Mouse (Mus musculus): ENCODE data around the gene Adk.
"Not testable (repeated sequence)": the region's sequence is repeated elsewhere in the genome, so short reads cannot be mapped to it uniquely, and the experiment has no call there.

Gene Adk

DNA sequence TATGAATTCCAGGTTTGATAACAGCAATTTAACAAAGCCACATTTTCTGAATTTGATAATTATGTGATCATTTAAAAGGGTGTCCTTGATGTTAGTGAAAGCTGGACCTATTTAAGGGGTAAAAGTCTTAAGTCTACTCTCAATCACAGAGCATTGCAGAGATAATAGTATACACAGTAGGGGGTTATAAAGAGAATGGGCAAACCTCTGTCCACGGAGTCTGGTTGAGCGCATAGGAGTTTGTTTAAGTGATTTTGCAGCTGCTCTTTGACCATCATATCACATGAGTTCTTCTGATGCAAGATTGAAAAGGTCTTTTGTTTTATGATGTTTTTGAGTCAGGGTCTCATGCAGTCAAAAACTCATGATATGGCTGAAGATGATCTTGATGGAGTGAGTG, 431.8 kb downstream of the Adk start:
- DNase-seq (ENCODE audit: low read depth, low spot score), result peak; percentile 56

DNA sequence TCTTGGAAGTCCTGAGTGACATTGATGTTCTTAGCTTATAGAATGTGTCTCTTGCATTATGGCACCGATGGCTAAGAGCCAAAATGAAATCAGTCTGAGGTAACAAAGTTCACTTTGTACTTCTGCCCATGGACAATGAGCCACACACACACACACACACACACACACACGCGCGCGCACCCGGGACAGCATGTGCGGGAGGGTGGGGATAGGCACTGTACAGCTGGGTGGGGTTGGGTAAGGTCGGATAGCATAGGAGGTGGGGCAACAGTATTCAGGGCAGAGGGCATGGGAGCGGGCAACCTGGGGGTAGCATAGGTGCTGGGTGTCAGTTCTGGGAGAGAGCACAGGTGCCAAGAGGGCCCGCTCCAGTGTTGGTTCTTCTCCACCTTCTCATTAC, 432.3 kb downstream of the Adk start:
- peak; percentile 49 for DNase-seq (ENCODE audit: low read depth, low spot score)

DNA sequence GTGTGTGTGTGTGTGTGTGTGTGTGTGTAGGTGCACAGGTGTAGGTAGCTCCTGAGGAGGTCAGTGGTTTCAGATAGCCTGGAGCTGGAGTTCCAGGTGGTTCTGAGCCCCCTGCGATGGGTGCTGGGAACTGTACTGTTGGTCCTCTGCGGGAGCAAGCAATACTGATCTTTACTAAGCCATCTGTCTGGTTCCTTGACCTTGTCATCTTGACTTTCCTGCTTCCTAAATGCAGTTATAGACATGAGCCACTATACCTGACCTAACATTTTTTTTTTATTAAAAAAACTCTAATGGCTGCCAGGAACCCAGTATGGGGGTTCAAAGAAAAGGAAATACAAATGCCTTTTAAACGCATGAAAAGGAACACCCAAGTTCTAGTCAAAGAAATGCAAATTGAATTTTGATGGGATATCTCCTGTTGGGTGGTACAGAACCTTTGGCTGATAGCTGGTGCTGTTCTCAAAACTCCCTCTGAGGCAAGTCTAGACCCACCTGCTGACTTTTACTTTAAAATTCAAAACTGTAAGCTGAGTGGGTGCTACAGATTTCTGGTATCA, 433.7 kb downstream of the Adk start:
- peak; percentile 87 for DNase-seq (ENCODE audit: low read depth, low spot score)

DNA sequence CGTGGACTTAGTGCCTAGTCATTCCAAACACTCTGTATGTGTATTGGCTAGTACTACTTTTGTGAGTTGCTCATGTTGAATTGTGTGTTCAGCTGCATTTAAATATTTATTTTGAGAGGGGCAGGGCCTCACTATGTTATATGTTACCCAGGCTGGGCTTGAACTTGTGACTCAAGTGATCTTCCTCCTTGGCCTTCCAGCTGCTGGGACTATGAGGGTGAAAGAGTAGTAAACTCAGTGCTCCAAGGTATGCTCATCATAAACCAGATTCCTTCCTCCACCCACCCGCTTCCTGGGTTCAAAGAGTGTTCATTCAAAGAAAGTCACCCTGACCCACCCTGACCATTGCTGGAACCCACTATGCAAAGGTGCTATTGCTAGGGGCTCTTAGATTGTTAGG, 434.8 kb downstream of the Adk start:
- peak; percentile 86 for DNase-seq (ENCODE audit: low read depth, low spot score)

DNA sequence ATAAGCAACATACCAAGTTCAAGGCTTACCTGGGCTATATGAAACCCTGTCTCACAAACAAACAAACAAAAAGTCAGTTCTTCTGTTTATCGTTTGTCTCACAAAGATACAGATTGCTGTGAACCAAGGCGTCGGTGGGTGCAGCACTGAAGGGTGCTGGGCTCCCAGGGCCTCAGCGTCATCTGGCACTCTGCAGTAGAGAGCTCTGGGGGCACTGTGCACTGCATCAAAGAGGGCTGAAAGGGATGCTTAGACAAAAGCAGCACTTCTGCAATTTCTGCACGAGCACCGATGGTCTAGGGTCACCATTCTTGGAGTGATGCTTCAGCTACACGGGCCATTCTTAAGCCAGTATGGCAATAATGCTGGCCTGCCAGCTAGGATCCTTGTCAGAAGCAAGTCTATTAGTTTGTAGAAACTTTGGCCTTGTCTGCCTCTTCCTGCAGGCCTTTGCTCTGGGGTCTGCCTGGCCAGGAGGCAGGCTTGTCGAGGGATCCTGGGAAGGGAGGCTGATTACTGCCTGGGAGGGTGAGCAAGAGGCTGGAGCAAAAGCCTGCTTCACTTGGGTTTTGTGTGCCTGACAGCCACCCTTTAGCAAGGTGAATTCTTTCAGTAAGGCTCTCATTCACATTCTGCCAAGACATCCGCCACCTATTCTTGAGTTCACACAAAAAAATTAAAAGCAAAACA, 436.2 kb downstream of the Adk start:
- DNase-seq (ENCODE audit: low read depth, low spot score), result not testable (repeated sequence)

DNA sequence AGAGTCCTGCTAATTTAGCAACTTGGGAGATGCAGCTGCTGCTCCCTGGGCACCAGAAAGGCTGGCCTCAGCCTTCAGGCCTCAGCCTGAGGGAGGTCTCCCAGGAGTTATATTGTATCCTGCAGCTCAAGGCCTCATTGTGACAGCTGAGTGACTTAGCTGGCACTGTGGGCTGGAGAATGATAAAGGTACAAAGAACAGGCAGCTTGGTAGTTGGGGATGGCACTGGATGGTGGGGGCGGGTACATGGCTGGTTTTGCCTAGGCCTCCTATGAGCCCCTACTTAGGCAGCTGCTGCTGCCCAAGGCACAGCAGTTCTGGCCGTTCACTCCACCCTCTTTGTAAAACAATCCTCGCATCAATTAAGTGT, 436.7 kb downstream of the Adk start:
- peak; percentile 53 for DNase-seq (ENCODE audit: low read depth, low spot score)

DNA sequence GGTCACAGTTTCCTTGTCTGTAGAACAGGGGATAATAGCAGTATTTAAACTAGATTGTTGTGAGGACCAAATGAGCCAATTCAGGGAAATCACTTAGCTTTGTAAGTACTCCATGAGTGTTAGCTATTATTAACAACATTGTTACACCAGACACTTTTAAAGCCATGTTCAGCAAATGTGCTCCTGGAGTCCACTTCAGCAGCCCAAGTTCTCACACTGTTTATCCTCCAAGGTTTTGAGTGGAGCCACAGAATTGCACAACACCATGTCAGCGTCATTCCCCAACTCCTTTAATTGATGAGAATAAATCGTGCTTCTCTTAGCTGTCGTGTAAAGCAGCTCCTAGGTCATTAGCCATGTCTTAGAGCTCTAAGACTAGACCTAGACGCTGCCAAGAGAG, 437.8 kb downstream of the Adk start:
- DNase-seq (ENCODE audit: low read depth, low spot score), result no peak
